Mouse (Mus musculus): ENCODE measurements at regions not wholly inside any gene's neighbourhood (a gene's known extent, or its start where the extent isn't known, plus 50 kb on each side); places are given as distances from the start of the nearest gene placed in this dataset.

GRCm38 (mm10) chr2:51822976-51823375, 112.0 kb downstream of the Rbm43 start:
- H3K27ac ChIP-seq (ENCODE audit: poor library complexity, severe bottlenecking): no peak overlapping the region
- H3K36me3 ChIP-seq: no peaks in the 10 kb centered on the region
- no peak overlapping the region for H3K9ac ChIP-seq
- no peak overlapping the region for H3K4me2 ChIP-seq
- H3K4me3 ChIP-seq: no peak overlapping the region
- peaks cover 6% of the 10 kb centered on the region; the same call in 1 of the 2 replicates for H3K4me1 ChIP-seq (replicated peaks)
- ATAC-seq (ENCODE audit: insufficient number of reproducible peaks, low FRiP score): no peak
- no peaks in the 10 kb centered on the region for H3K27me3 ChIP-seq (replicated peaks)
- 76% methylated on average over 2 of the region's 2 CpGs for WGBS
- 0 out of 2 replicates have a peak, but pooled peaks cover 3% of the 10 kb centered on the region for H3K9me3 ChIP-seq (replicated peaks)

GRCm38 (mm10) chr2:51830286-51830944, 104.5 kb downstream of the Rbm43 start:
- H3K36me3 ChIP-seq: no peaks in the 10 kb centered on the region
- H3K4me1 ChIP-seq (replicated peaks): peaks cover 3% of the 10 kb centered on the region; the same call in 1 of the 2 replicates
- no peak overlapping the region for H3K4me2 ChIP-seq
- no peak for ATAC-seq (ENCODE audit: insufficient number of reproducible peaks, low FRiP score)
- H3K9me3 ChIP-seq (replicated peaks): no peaks in the 10 kb centered on the region
- no peak overlapping the region for H3K9ac ChIP-seq
- H3K27me3 ChIP-seq (replicated peaks): no peaks in the 10 kb centered on the region
- H3K27ac ChIP-seq (ENCODE audit: poor library complexity, severe bottlenecking): no peak overlapping the region
- WGBS: 39% methylated on average over 7 of the region's 7 CpGs
- H3K4me3 ChIP-seq: no peak overlapping the region

GRCm38 (mm10) chr2:51830965-51831720, 103.8 kb downstream of the Rbm43 start:
- H3K4me2 ChIP-seq: no peak overlapping the region
- H3K27me3 ChIP-seq (replicated peaks): no peaks in the 10 kb centered on the region
- H3K9me3 ChIP-seq (replicated peaks): no peaks in the 10 kb centered on the region
- no peak overlapping the region for H3K4me3 ChIP-seq
- no peak overlapping the region for H3K27ac ChIP-seq (ENCODE audit: poor library complexity, severe bottlenecking)
- ATAC-seq (ENCODE audit: insufficient number of reproducible peaks, low FRiP score): no peak
- no peaks in the 10 kb centered on the region for H3K36me3 ChIP-seq
- no peak overlapping the region for H3K9ac ChIP-seq
- H3K4me1 ChIP-seq (replicated peaks): peaks cover 3% of the 10 kb centered on the region; the same call in 1 of the 2 replicates
- WGBS: 85% methylated on average over 9 of the region's 9 CpGs

GRCm38 (mm10) chr2:51837864-51838263, 97.1 kb downstream of the Rbm43 start:
- Histone ChIP-seq H3K9ac (no peak overlapping the region), H3K4me2 (no peak overlapping the region), H3K4me1 (replicated peaks) (no peaks in the 10 kb centered on the region), H3K36me3 (no peaks in the 10 kb centered on the region), H3K27ac (ENCODE audit: poor library complexity, severe bottlenecking) (no peak overlapping the region), H3K9me3 (replicated peaks) (no peaks in the 10 kb centered on the region), H3K27me3 (replicated peaks) (no peaks in the 10 kb centered on the region), H3K4me3 (no peak overlapping the region)
- ATAC-seq (ENCODE audit: insufficient number of reproducible peaks, low FRiP score): no peak
- WGBS: 81% methylated on average over 5 of the region's 5 CpGs

- Histone ChIP-seq H3K36me3 (no peaks in the 10 kb centered on the region), H3K4me3 (no peak overlapping the region), H3K27ac (ENCODE audit: poor library complexity, severe bottlenecking) (no peak overlapping the region), H3K4me1 (replicated peaks) (no peaks in the 10 kb centered on the region), H3K27me3 (replicated peaks) (no peaks in the 10 kb centered on the region), H3K4me2 (no peak overlapping the region), H3K9me3 (replicated peaks) (no peaks in the 10 kb centered on the region), H3K9ac (no peak overlapping the region)
- ATAC-seq (ENCODE audit: insufficient number of reproducible peaks, low FRiP score): no peak
- WGBS: 85% methylated on average over 3 of the region's 3 CpGs
Measured at GRCm38 (mm10) chr2:51840808-51841207, 94.2 kb downstream of the Rbm43 start.

- no peaks in the 10 kb centered on the region for H3K36me3 ChIP-seq
- H3K4me2 ChIP-seq: no peak overlapping the region
- no peak overlapping the region for H3K27ac ChIP-seq (ENCODE audit: poor library complexity, severe bottlenecking)
- no peak overlapping the region for H3K4me3 ChIP-seq
- H3K9me3 ChIP-seq (replicated peaks): no peaks in the 10 kb centered on the region
- H3K9ac ChIP-seq: no peak overlapping the region
- ATAC-seq (ENCODE audit: insufficient number of reproducible peaks, low FRiP score): no peak
- H3K27me3 ChIP-seq (replicated peaks): no peaks in the 10 kb centered on the region
- 73% methylated on average over 8 of the region's 8 CpGs for WGBS
- H3K4me1 ChIP-seq (replicated peaks): no peaks in the 10 kb centered on the region
Measured at GRCm38 (mm10) chr2:51844831-51845230, 90.1 kb downstream of the Rbm43 start.

- Histone ChIP-seq H3K36me3 (no peaks in the 10 kb centered on the region), H3K27me3 (replicated peaks) (no peaks in the 10 kb centered on the region), H3K9me3 (replicated peaks) (no peaks in the 10 kb centered on the region), H3K4me2 (no peak overlapping the region), H3K4me3 (no peak overlapping the region), H3K9ac (no peak overlapping the region), H3K4me1 (replicated peaks) (no peaks in the 10 kb centered on the region), H3K27ac (ENCODE audit: poor library complexity, severe bottlenecking) (no peak overlapping the region)
- WGBS: 72% methylated on average over 4 of the region's 4 CpGs
- no peak for ATAC-seq (ENCODE audit: insufficient number of reproducible peaks, low FRiP score)
Measured at GRCm38 (mm10) chr2:51847556-51847955, 87.4 kb downstream of the Rbm43 start.

- Histone ChIP-seq H3K4me2 (no peak overlapping the region), H3K9me3 (replicated peaks) (no peaks in the 10 kb centered on the region), H3K27ac (ENCODE audit: poor library complexity, severe bottlenecking) (no peak overlapping the region), H3K4me3 (no peak overlapping the region), H3K4me1 (replicated peaks) (no peaks in the 10 kb centered on the region), H3K36me3 (no peaks in the 10 kb centered on the region), H3K27me3 (replicated peaks) (no peaks in the 10 kb centered on the region), H3K9ac (no peak overlapping the region)
- ATAC-seq (ENCODE audit: insufficient number of reproducible peaks, low FRiP score): no peak
- 79% methylated on average over 6 of the region's 6 CpGs for WGBS
Measured at GRCm38 (mm10) chr2:51847964-51848363, 87.0 kb downstream of the Rbm43 start.

- no peaks in the 10 kb centered on the region for H3K4me1 ChIP-seq (replicated peaks)
- no peak overlapping the region for H3K9ac ChIP-seq
- no peaks in the 10 kb centered on the region for H3K36me3 ChIP-seq
- H3K4me3 ChIP-seq: no peak overlapping the region
- no peaks in the 10 kb centered on the region for H3K9me3 ChIP-seq (replicated peaks)
- no peak for ATAC-seq (ENCODE audit: insufficient number of reproducible peaks, low FRiP score)
- WGBS: 53% methylated on average over 2 of the region's 2 CpGs
- H3K27me3 ChIP-seq (replicated peaks): no peaks in the 10 kb centered on the region
- H3K4me2 ChIP-seq: no peak overlapping the region
- no peak overlapping the region for H3K27ac ChIP-seq (ENCODE audit: poor library complexity, severe bottlenecking)
Measured at GRCm38 (mm10) chr2:51848491-51848890, 86.5 kb downstream of the Rbm43 start.

GRCm38 (mm10) chr2:51850581-51850980, 84.4 kb downstream of the Rbm43 start:
- no peak overlapping the region for H3K4me3 ChIP-seq
- no peaks in the 10 kb centered on the region for H3K36me3 ChIP-seq
- H3K27ac ChIP-seq (ENCODE audit: poor library complexity, severe bottlenecking): no peak overlapping the region
- no peak for ATAC-seq (ENCODE audit: insufficient number of reproducible peaks, low FRiP score)
- no peaks in the 10 kb centered on the region for H3K4me1 ChIP-seq (replicated peaks)
- H3K9me3 ChIP-seq (replicated peaks): no peaks in the 10 kb centered on the region
- no peaks in the 10 kb centered on the region for H3K27me3 ChIP-seq (replicated peaks)
- WGBS: 86% methylated on average over 9 of the region's 9 CpGs
- no peak overlapping the region for H3K9ac ChIP-seq
- H3K4me2 ChIP-seq: no peak overlapping the region

- Histone ChIP-seq H3K4me3 (no peak overlapping the region), H3K4me1 (replicated peaks) (no peaks in the 10 kb centered on the region), H3K9ac (no peak overlapping the region), H3K27ac (ENCODE audit: poor library complexity, severe bottlenecking) (no peak overlapping the region), H3K36me3 (no peaks in the 10 kb centered on the region), H3K4me2 (no peak overlapping the region), H3K9me3 (replicated peaks) (no peaks in the 10 kb centered on the region), H3K27me3 (replicated peaks) (no peaks in the 10 kb centered on the region)
- ATAC-seq (ENCODE audit: insufficient number of reproducible peaks, low FRiP score): no peak
- WGBS: 85% methylated on average over 7 of the region's 7 CpGs
Measured at GRCm38 (mm10) chr2:51851711-51852110, 83.3 kb downstream of the Rbm43 start.

All from heart, embryonic 12.5 days (tissue).